Mouse (Mus musculus) yolk sac, embryonic 10.5 days (tissue): ENCODE measurements at regions not wholly inside any gene's neighbourhood (a gene's known extent, or its start where the extent isn't known, plus 50 kb on each side); places are given as distances from the start of the nearest gene placed in this dataset.

Experiments used
- DNase-seq: peaks from one replicate; pipeline ENCODE4 v3.0.0-alpha.2; 2017; ENCODE audit warnings: low spot score

GRCm38 (mm10) chr16:53480664-53481063 is 1026.8 kb upstream of the Alcam start:
- no peak for DNase-seq

- DNase-seq: no peak
Observed at GRCm38 (mm10) chr16:53439511-53439910, 985.6 kb upstream of the Alcam start.

GRCm38 (mm10) chr16:53418416-53418815 is 964.5 kb upstream of the Alcam start:
- DNase-seq: no peak

- DNase-seq: no peak
Observed at GRCm38 (mm10) chr16:53385176-53385575, 931.3 kb upstream of the Alcam start.

- no peak for DNase-seq
Observed at GRCm38 (mm10) chr16:53342153-53342552, 888.3 kb upstream of the Alcam start.

- no peak for DNase-seq
Observed at GRCm38 (mm10) chr16:53326353-53326752, 872.5 kb upstream of the Alcam start.

- DNase-seq: no peak
Observed at GRCm38 (mm10) chr16:53292081-53292480, 838.2 kb upstream of the Alcam start.

- DNase-seq: no peak
Observed at GRCm38 (mm10) chr16:53282014-53282413, 828.1 kb upstream of the Alcam start.

- DNase-seq: no peak
Observed at GRCm38 (mm10) chr16:53266116-53266515, 812.2 kb upstream of the Alcam start.

GRCm38 (mm10) chr16:53245365-53245764 is 791.5 kb upstream of the Alcam start:
- DNase-seq: no peak

- no peak for DNase-seq
Observed at GRCm38 (mm10) chr16:53242126-53242537, 788.3 kb upstream of the Alcam start.

- no peak for DNase-seq
Observed at GRCm38 (mm10) chr16:53218886-53219285, 765.0 kb upstream of the Alcam start.

- DNase-seq: no peak
Observed at GRCm38 (mm10) chr16:53201449-53201848, 747.6 kb upstream of the Alcam start.

GRCm38 (mm10) chr16:53186444-53186843 is 732.6 kb upstream of the Alcam start:
- no peak for DNase-seq

- DNase-seq: no peak
Observed at GRCm38 (mm10) chr16:53156352-53156751, 702.5 kb upstream of the Alcam start.

GRCm38 (mm10) chr16:53130677-53131076 is 676.8 kb upstream of the Alcam start:
- DNase-seq: no peak

GRCm38 (mm10) chr16:53108726-53109125 is 654.9 kb upstream of the Alcam start:
- no peak for DNase-seq

GRCm38 (mm10) chr16:53095396-53095929 is 641.6 kb upstream of the Alcam start:
- DNase-seq: no peak

- no peak for DNase-seq
Observed at GRCm38 (mm10) chr16:53073856-53074568, 620.1 kb upstream of the Alcam start.

GRCm38 (mm10) chr16:53071887-53072682 is 618.2 kb upstream of the Alcam start:
- DNase-seq: no peak

GRCm38 (mm10) chr16:53064151-53064550 is 610.3 kb upstream of the Alcam start:
- DNase-seq: no peak

GRCm38 (mm10) chr16:53063061-53063460 is 609.2 kb upstream of the Alcam start:
- no peak for DNase-seq

GRCm38 (mm10) chr16:53026056-53026455 is 572.2 kb upstream of the Alcam start:
- DNase-seq: no peak
